Comparison of ENCODE assay signal across 7 mouse cellular contexts in genomic region chr5:30774601-30775371, GRCm38 (mm10). TPM values are rescaled to one million over a fixed set of nuclear protein-coding genes. Genes with fewer than 3 reads are reported as not detected.
DNase-seq lines count a peak whose midpoint lies in the region; ATAC-seq lines count a peak whose summit lies in the region.

No protein-coding gene starts in this region.

- H3K4me3 ChIP-seq in embryonic facial prominence, embryonic 10.5 days, result peak overlapping the region; percentile 55
- H3K4me3 ChIP-seq in midbrain, embryonic 12.5 days, result peak overlapping the region; percentile 32

- peaks cover 16% of the 10 kb centered on the region for H3K4me1 ChIP-seq in embryonic facial prominence, embryonic 10.5 days
- H3K4me1 ChIP-seq in midbrain, embryonic 12.5 days, result peaks cover 20% of the 10 kb centered on the region

- 10% methylated on average over 20 of the region's 20 CpGs for WGBS in embryonic facial prominence, embryonic 10.5 days
- WGBS in midbrain, embryonic 12.5 days, result 10% methylated on average over 20 of the region's 20 CpGs

- intact Hi-C loops in left cerebral cortex, postnatal 4 days (cut with DNase I), result loop anchor here (5.0 kb wide), 1 partner anchor 67 kb away; no protein-coding TSS in a partner anchor

- peaks cover 16% of the 10 kb centered on the region for H3K27me3 ChIP-seq in embryonic facial prominence, embryonic 10.5 days (replicated peaks; ENCODE audit: low read depth, poor library complexity, severe bottlenecking)
- H3K27me3 ChIP-seq in midbrain, embryonic 12.5 days, result no peaks in the 10 kb centered on the region

- peak overlapping the region; percentile 51 for H3K4me2 ChIP-seq in midbrain, embryonic 12.5 days (replicated peaks)

- peak overlapping the region; percentile 36; the same call in 1 of the 2 replicates for H3K27ac ChIP-seq in embryonic facial prominence, embryonic 10.5 days (replicated peaks)
- H3K27ac ChIP-seq in midbrain, embryonic 12.5 days (replicated peaks), result peak overlapping the region; percentile 76

- H3K9me3 ChIP-seq in embryonic facial prominence, embryonic 10.5 days, result no peaks in the 10 kb centered on the region
- H3K9me3 ChIP-seq in midbrain, embryonic 12.5 days, result no peaks in the 10 kb centered on the region

- peak; percentile 93 for DNase-seq in adrenal gland, postnatal 10 days
- peak; percentile 87 for DNase-seq in embryonic facial prominence, embryonic 10.5 days (ENCODE audit: low spot score)
- peak; percentile 71 for DNase-seq in kidney, adult 11 months
- DNase-seq in left cerebral cortex, postnatal 4 days, result peak; percentile 96
- peak; percentile 75 for DNase-seq in skeletal muscle tissue, adult 2 months (ENCODE audit: low read depth, low spot score)

- H3K9ac ChIP-seq in midbrain, embryonic 12.5 days (replicated peaks), result 0 out of 2 replicates have a peak overlapping the region, but pooled peaks have one; percentile 21

- ATAC-seq in granulocyte monocyte progenitor cell, adult 5-6 weeks (replicated peaks; ENCODE audit: poor library complexity, severe bottlenecking), result peak; percentile 96
- peak; percentile 57 for ATAC-seq in midbrain, embryonic 12.5 days (ENCODE audit: low FRiP score, low read depth)

- peaks cover 12% of the 10 kb centered on the region for H3K36me3 ChIP-seq in embryonic facial prominence, embryonic 10.5 days (replicated peaks)
- peaks cover 31% of the 10 kb centered on the region for H3K36me3 ChIP-seq in midbrain, embryonic 12.5 days

RNA-seq across cellular contexts. Expression of gene Mapre3, which starts 39.7 kb away (rescaled TPM):
- 10 to 100 TPM; 35.9 to 47.4 TPM for total RNA-seq in adrenal gland, postnatal 10 days (2021)
- 15.2 and 15.5 TPM in 2 replicates for polyA plus RNA-seq in embryonic facial prominence, embryonic 10.5 days (2016; fragmentation: Nextera tagmentation; extraction: Ambion mirVana)
- not detected in 2 replicates for total RNA-seq in granulocyte monocyte progenitor cell, adult 5-6 weeks (2014; fragmentation: Nextera tagmentation)
- not detected in 2 replicates for total RNA-seq in granulocyte monocyte progenitor cell, adult 5-6 weeks (2017)
- 100 to 1,000 TPM; 143 to 144 TPM for total RNA-seq in left cerebral cortex, postnatal 4 days (2021)
- 69.3 and 77.7 TPM in 2 replicates for polyA plus RNA-seq in midbrain, embryonic 12.5 days (2016; fragmentation: Nextera tagmentation; extraction: Ambion mirVana)

Comparison
In these comparisons a context has a peak if more than half of its experiments do, and no peak if none do; other contexts are left out.
1. Peak in every context shown above with its lines: DNase-seq, ATAC-seq, H3K4me3 ChIP-seq and H3K27ac ChIP-seq.
2. RNA of gene Mapre3, which starts 39.7 kb away (total RNA-seq): 143 to 144 TPM in left cerebral cortex, postnatal 4 days and 35.9 to 47.4 TPM in adrenal gland, postnatal 10 days; not detected in granulocyte monocyte progenitor cell, adult 5-6 weeks; every median in the first group is over 10 times any median in the second.